Mouse (Mus musculus): Measurements from ENCODE around the gene Gp1ba.
A peak's percentile ranks its signal among the peaks of the same experiment; 100 is the strongest.

Gp1ba gene

DNA sequence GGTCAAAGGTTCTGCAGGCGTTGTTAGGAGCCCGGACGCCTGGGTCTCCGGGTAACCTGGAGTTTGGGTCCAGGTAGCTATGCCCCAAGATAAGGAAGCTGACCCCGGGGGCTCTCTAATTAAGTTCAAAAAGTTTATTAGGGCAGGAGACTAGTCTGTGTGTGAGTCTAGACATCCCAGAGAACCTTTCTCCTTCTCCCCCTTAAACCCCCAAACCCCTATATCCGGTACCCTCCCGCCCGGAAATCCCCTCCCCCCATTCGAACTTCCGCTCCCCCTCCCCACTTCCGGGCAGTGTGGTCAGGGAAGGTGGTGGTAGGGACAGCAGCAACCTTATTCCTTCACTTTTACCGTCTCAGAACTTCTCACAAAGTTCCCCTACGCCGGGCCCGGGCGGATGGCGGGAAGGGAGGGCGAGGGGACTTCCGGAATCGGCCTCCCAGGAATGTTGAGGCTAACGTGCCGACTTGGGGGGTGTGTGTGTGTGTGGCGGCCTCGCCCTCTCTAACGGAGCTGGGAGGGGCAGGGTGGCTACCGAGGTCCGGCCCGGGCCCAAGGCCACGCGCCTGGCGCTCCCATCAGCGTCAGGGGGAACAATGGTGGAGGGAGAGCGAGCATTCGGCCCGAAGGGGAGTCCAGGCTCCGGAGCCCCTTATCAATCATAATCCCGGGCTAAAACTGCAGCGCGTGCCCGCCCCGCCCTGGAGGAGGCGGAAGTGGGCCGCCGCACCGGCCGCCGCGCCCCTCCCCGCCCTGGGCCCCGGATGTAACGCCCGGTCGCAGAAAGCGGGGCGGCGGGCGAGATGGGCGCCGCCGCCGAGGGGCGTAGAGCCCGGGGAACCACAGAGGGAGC, 14.6 kb downstream of the Gp1ba start:
- DNase-seq (ENCODE audit: low spot score in 2 of 2), result no peak

DNA sequence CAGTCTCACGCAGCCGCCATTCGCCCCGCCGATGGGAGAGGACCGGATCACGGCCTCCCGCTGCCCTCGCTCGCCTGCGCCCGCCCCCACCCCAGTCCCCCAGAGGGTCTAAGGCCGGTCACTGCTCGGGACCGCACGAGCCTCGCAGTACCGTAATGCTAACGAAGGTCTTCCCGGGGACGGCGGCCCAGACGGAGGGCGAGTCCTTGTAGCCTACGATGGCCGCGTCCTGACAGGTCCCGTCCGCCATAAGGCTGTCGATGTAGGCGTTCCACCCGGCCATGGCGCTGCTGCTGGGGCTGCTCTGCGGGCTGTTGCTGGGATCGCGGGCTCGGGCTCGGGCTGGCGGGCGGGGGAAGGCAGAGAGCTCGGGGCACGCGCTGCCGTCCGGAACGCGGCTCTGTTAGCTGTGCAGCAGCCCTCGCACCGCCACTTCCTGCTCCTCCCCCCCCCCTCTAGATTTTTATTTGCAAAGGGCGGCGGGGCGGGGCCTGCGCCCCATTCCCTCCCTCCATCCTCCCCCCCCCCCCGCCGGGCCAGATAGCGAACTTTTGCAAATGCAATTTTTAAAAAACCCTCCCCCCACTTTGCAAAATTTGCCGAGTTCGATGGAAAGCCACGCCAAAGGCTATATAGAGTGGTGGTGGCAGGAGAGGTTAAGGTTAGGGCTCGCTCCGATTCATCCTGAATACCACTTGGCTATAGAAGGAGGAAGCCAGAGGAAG, 15.4 kb downstream of the Gp1ba start, which contains the start of gene Pfn1:
Gene Pfn1 (minus strand): TSS at position 447 of the 725 bp plus-strand sequence.
- DNase-seq (ENCODE audit: low spot score in 2 of 2), result peak in 1 of 2 experiments; percentile 58

- DNase-seq (ENCODE audit: low spot score in 2 of 2), result peak in 1 of 2 experiments; percentile 64
Observed at GRCm38 (mm10) chr11:70654923-70655570, 16.1 kb downstream of the Gp1ba start.

GRCm38 (mm10) chr11:70655571-70656455, 16.9 kb downstream of the Gp1ba start:
- DNase-seq (ENCODE audit: low spot score in 2 of 2), result no peak

DNA sequence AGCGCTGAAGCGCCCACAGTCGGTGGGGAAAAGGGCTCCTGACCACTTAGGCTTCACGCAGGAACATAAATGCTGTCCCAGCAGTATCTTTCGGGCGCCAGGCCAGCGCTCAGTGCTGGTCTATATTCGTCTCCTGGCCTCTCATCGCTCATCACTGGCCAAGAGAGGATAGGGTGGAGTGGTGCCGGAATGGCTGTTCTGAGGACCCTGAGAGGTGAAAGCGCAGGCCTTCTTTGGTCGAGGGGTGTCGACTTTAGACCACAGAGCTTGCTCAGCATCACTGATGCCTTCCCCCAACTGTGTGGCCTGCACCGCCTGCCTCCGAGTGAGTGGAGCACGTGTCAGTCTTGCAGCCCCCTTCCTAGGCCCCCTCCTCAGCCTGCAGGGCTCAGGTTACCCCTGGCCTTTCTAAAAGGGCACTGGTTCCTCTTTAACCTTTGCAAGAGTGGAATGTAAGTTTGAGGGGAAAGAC, 17.6 kb downstream of the Gp1ba start:
- no peak for DNase-seq (ENCODE audit: low spot score in 2 of 2)

GRCm38 (mm10) chr11:70656964-70657363, 18.0 kb downstream of the Gp1ba start, which contains the start of gene Eno3:
Gene Eno3, plus strand, starts transcription at chr11:70657202.
- no peak for DNase-seq (ENCODE audit: low spot score in 2 of 2)

GRCm38 (mm10) chr11:70657573-70657972, 18.7 kb downstream of the Gp1ba start:
- no peak for DNase-seq (ENCODE audit: low spot score in 2 of 2)

DNA sequence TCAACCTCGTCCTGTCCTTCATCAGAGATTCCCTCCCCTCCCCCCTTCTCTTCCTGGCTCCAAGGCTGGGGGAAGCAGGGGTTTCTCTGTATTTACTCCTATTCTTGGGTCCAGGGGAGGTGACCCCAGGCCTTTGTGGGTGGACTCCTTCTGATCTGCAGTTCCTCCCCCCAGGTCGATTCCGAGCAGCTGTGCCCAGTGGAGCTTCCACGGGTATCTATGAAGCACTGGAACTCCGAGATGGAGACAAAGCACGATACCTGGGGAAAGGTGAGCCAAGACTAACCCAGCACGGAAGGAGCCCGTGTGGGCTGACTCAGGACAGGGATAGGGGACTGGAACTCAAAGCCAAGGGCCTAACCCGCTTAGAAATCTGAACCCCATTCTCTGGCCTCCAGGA, 19.1 kb downstream of the Gp1ba start:
- DNase-seq (ENCODE audit: low spot score in 2 of 2), result no peak

- no peak for DNase-seq (ENCODE audit: low spot score in 2 of 2)
Observed at GRCm38 (mm10) chr11:70658521-70658920, 19.6 kb downstream of the Gp1ba start.

DNA sequence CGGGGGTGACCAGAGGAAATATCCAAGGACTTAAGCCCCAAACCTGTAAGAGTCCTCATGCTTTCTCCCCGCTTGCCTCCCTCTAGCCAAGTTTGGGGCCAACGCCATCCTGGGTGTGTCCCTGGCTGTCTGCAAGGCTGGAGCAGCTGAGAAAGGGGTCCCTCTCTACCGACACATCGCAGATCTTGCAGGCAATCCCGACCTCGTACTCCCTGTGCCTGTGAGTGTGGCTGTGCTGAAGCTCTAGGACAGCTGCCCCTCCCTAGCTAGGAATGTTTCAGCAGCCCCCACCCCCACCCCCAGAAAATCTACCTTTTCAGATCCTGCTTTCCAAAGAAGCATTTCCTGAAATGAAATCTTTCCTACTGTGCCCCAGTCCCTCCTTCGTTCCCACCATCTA, 20.0 kb downstream of the Gp1ba start:
- no peak for DNase-seq (ENCODE audit: low spot score in 2 of 2)

DNA sequence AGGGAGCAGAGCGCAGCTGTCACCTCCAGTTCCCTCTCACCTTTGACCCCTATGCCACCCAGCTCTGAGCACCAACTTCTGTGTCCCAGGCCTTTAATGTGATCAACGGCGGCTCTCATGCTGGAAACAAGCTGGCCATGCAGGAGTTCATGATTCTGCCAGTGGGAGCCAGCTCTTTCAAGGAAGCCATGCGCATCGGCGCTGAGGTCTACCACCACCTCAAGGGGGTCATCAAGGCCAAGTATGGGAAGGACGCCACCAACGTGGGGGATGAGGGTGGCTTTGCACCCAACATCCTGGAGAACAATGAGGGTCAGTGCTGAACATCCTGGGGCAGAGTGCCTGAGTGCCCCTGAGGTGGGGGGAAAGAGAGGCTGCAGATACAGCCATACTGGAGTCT, 21.6 kb downstream of the Gp1ba start:
- no peak for DNase-seq (ENCODE audit: low spot score in 2 of 2)

DNA sequence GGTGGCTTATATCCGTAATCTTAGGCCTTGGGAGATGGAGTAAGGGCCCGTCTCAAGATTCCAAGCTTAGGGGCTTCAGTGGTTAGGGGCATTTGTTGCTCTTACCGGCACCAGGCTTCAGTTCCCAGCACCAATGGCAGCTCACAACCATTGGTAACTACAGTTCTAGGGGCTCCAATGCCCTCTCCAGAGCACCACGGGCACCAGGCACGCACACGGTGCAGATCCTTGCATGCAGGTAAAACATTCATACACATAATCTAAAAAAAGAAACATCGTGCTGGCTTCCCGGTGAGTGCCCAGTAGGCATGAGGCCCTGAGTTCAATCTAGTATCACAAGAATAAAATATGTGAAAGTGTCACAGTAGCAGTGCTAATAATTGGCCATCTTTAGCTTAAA, 24.2 kb downstream of the Gp1ba start:
- DNase-seq (ENCODE audit: low spot score in 2 of 2), result no peak

GRCm38 (mm10) chr11:70663957-70664356, 25.0 kb downstream of the Gp1ba start:
- no peak for DNase-seq (ENCODE audit: low spot score in 2 of 2)

- no peak for DNase-seq (ENCODE audit: low spot score in 2 of 2)
Observed at GRCm38 (mm10) chr11:70664741-70665140, 25.8 kb downstream of the Gp1ba start.

DNA sequence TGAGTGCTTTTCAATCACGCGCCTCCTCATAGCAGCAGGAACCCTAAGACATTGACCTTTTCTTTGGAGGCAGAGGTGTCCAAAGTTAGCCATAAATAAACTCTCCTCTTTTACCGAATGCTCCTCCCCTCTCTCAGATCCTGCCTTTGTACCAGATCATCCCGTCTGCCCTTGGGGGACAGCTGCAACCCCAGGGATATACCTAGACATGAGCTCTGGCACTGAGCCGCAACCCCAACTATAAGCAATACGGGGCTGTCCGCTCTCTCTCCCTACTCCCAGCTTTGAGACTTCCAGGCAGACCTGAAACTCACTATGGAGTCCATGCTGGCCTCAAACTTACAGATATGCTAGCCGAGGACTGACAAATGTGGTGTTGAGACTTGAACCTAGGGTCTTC, 27.8 kb downstream of the Gp1ba start:
- DNase-seq (ENCODE audit: low spot score in 2 of 2), result no peak

GRCm38 (mm10) chr11:70667271-70668150, 28.6 kb downstream of the Gp1ba start:
- DNase-seq (ENCODE audit: low spot score in 2 of 2), result no peak

DNA sequence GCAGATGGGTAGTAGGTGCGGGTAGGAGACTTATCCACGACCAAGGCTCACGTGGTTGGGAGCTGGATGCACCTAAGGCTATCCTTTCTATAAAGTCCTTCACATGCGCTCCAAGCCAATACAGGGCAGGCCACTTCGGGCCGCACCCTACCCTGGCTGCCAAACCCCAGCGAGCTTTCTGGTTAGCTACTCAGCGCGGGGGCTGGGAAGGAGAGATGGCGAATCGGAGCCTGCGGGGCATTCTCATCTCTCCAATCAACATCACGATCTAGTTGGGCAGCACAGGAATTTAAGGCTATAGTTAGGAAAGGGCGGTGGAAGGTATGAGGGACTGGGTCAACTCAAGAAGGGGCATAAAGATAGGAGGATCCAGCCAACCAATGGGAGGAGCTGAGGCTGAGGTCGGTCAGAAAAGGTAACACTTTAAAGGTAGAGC, 29.4 kb downstream of the Gp1ba start:
- DNase-seq (ENCODE audit: low spot score in 2 of 2), result no peak

DNA sequence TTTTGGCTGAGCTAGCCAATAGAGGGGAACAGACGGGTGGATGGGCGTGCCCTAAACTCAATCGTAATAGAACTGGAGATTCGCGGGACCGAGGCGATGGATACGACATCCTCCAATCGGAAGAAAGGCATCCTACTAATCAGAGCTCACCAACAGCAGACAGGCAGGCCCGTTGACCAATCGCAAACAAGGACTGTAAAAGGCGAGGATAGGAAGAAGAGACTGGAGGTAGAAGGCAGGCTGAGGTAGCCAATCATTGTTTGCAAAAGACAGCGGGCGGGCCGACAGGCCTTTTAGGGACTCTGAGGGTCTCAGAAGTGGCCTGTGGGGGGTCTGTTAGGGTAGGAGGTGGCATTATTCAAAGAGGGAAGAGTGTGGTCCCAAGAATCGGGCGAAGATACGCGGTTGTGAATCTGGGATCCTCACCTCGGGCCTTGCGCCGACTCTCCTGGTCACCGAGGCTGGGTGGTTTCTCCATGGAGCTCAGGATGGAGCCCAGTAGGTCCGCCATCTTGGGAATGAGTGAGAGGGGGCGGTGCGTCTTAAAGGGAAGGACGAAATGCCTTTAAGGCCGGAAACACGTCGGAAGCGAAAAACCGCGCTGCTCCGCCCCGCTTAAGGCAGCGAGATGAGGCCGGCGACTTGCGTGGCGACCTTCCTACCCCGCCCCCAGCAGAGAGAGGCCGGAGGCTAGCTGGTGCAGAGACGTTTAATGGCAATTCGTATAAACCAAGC, 30.0 kb downstream of the Gp1ba start, which contains the start of gene Spag7:
Gene Spag7 (minus strand): TSS at position 646 of the 735 bp plus-strand sequence.
- peak; percentile 99 for DNase-seq (ENCODE audit: low spot score in 2 of 2)

Measured in left cerebral cortex, adult 9 months (tissue).